11 mouse cellular contexts compared by ENCODE assay signal in genomic region chr11:118999361-118999804, GRCm38 (mm10). TPM values are rescaled to one million over a fixed set of nuclear protein-coding genes. Genes with fewer than 3 reads are reported as not detected.
DNase-seq lines count a peak whose midpoint lies in the region; ATAC-seq and TF ChIP-seq lines count a peak whose summit lies in the region.
"Had no signal": no experiment of that assay in that cellular context is flagged by ENCODE, and none has a peak within 500 bp of the region (broad histone marks: within the 10 kb centered on the region; RNA-seq: fewer than 3 reads in every experiment).

No protein-coding gene starts in this region.

- H3K9ac ChIP-seq in kidney, postnatal 0 days (ENCODE audit: low read depth, low read length) = no peak overlapping the region
- peak overlapping the region; percentile 22 for H3K9ac ChIP-seq in forebrain, embryonic 15.5 days (replicated peaks)
- no peak overlapping the region; the same call in 1 of the 2 replicates for H3K9ac ChIP-seq in limb, embryonic 11.5 days (ENCODE audit: low read length)

- no peak for ATAC-seq in kidney, postnatal 0 days (replicated peaks; ENCODE audit: low FRiP score, low read depth)
- peak; percentile 31; the same call in 1 of the 2 replicates for ATAC-seq in forebrain, embryonic 15.5 days (replicated peaks)
- peak; percentile 54; the same call in 1 of the 2 replicates for ATAC-seq in limb, embryonic 11.5 days (ENCODE audit: insufficient number of reproducible peaks, low FRiP score, low TSS enrichment, low read depth)
- ATAC-seq: Patski had no signal

- no peaks in the 10 kb centered on the region for H3K36me3 ChIP-seq in kidney, postnatal 0 days (ENCODE audit: insufficient read depth, low read length)
- no peaks in the 10 kb centered on the region for H3K36me3 ChIP-seq in kidney, adult 2 months (ENCODE audit: control insufficient read depth, insufficient read depth, low read length)
- no peaks in the 10 kb centered on the region for H3K36me3 ChIP-seq in forebrain, embryonic 15.5 days
- no peaks in the 10 kb centered on the region for H3K36me3 ChIP-seq in limb, embryonic 11.5 days (ENCODE audit: control insufficient read depth, insufficient read depth, low read length)

- WGBS in kidney, postnatal 0 days = 3% methylated on average over 26 of the region's 26 CpGs
- WGBS in kidney, adult 2 months = 6% methylated on average over 26 of the region's 26 CpGs
- 2% methylated on average over 26 of the region's 26 CpGs for WGBS in forebrain, embryonic 15.5 days
- 5% methylated on average over 26 of the region's 26 CpGs for WGBS in limb, embryonic 11.5 days

- peaks cover 14% of the 10 kb centered on the region for H3K27me3 ChIP-seq in kidney, postnatal 0 days (ENCODE audit: insufficient read depth, low read length)
- H3K27me3 ChIP-seq in kidney, adult 2 months (replicated peaks; ENCODE audit: control insufficient read depth, insufficient read depth, low read length) = no peaks in the 10 kb centered on the region
- peaks cover 3% of the 10 kb centered on the region; the same call in 1 of the 2 replicates for H3K27me3 ChIP-seq in forebrain, embryonic 15.5 days
- peaks cover 11% of the 10 kb centered on the region; the same call in 1 of the 2 replicates for H3K27me3 ChIP-seq in limb, embryonic 11.5 days (ENCODE audit: control insufficient read depth, insufficient read depth, low read length)

- H3K4me2 ChIP-seq in kidney, postnatal 0 days (ENCODE audit: low read length) = no peak overlapping the region
- peak overlapping the region; percentile 50 for H3K4me2 ChIP-seq in forebrain, embryonic 15.5 days (replicated peaks)
- peak overlapping the region; percentile 42; the same call in 1 of the 2 replicates for H3K4me2 ChIP-seq in limb, embryonic 11.5 days (ENCODE audit: low read depth, severe bottlenecking)

- no peak overlapping the region for H3K27ac ChIP-seq in kidney, postnatal 0 days
- H3K27ac ChIP-seq in kidney, adult 2 months (ENCODE audit: insufficient read depth, low read depth, low read length) = no peak overlapping the region
- H3K27ac ChIP-seq in forebrain, embryonic 15.5 days (replicated peaks) = peak overlapping the region; percentile 39; the same call in 1 of the 2 replicates
- H3K27ac ChIP-seq in limb, embryonic 11.5 days (replicated peaks; ENCODE audit: low read depth, low read length) = no peak overlapping the region

- H3K4me3 ChIP-seq in kidney, postnatal 0 days (replicated peaks; ENCODE audit: low read depth, low read length) = no peak overlapping the region
- no peak overlapping the region for H3K4me3 ChIP-seq in kidney, adult 2 months (ENCODE audit: insufficient read depth, low read depth, low read length)
- H3K4me3 ChIP-seq in forebrain, embryonic 15.5 days = peak overlapping the region; percentile 34
- H3K4me3 ChIP-seq in limb, embryonic 11.5 days (ENCODE audit: low read depth, low read length) = peak overlapping the region; percentile 19; the same call in 1 of the 2 replicates

- TF ChIP-seq CTCF in kidney, postnatal 0 days (IDR thresholded peaks at IDR 0.05; ENCODE audit: low read depth) = no peak
- TF ChIP-seq CTCF in kidney, adult 2 months (conservative IDR thresholded peaks at IDR 0.05; ENCODE audit: insufficient read depth, insufficient read length, low read depth, low read length) = no peak

- 0 out of 2 replicates have a peak, but pooled peaks cover 4% of the 10 kb centered on the region for H3K4me1 ChIP-seq in kidney, postnatal 0 days (replicated peaks; ENCODE audit: insufficient read depth, low read length)
- no peaks in the 10 kb centered on the region for H3K4me1 ChIP-seq in kidney, adult 2 months (ENCODE audit: control insufficient read depth, insufficient read depth, low read length)
- H3K4me1 ChIP-seq in forebrain, embryonic 15.5 days = peaks cover 20% of the 10 kb centered on the region
- H3K4me1 ChIP-seq in limb, embryonic 11.5 days (ENCODE audit: control insufficient read depth, insufficient read depth, low read length) = peaks cover 7% of the 10 kb centered on the region; the same call in 1 of the 2 replicates

- DNase-seq in kidney, postnatal 0 days (ENCODE audit: low spot score) = peak; percentile 10
- no peak for DNase-seq in kidney, adult 2 months
- DNase-seq in cerebellum, adult 11-12 months = peak; percentile 49
- peak; percentile 76 for DNase-seq in limb, embryonic 11.5 days (ENCODE audit: low spot score)
- DNase-seq in right cerebral cortex, postnatal 4 days = peak; percentile 64
- no peak for DNase-seq in heart, postnatal 36 days
- no peak for DNase-seq in spleen, postnatal 14 days (ENCODE audit: low spot score in 2 of 2)

- TF ChIP-seq POLR2A in kidney, adult 2 months (IDR thresholded peaks at IDR 0.05; ENCODE audit: low read depth, low read length) = no peak

- intact Hi-C loops in heart, postnatal 36 days (cut with DNase I) = no loop called here

- H3K9me3 ChIP-seq in kidney, postnatal 0 days (replicated peaks; ENCODE audit: low read length) = no peaks in the 10 kb centered on the region
- no peaks in the 10 kb centered on the region for H3K9me3 ChIP-seq in forebrain, embryonic 15.5 days
- no peaks in the 10 kb centered on the region for H3K9me3 ChIP-seq in limb, embryonic 11.5 days (ENCODE audit: control insufficient read depth, low read length)

RNA-seq across cellular contexts. Expression of gene Enpp7, which starts 11.4 kb away (rescaled TPM):
- not detected in 2 replicates for polyA plus RNA-seq in kidney, postnatal 0 days (2015; fragmentation: Nextera tagmentation; extraction: Ambion mirVana)
- polyA plus RNA-seq in kidney, adult 2 months (2012; rRNA removed) = not detected in 2 replicates
- not detected in 2 replicates for polyA plus RNA-seq in forebrain, embryonic 15.5 days (2015; fragmentation: Nextera tagmentation; extraction: Ambion mirVana)
- polyA plus RNA-seq in limb, embryonic 11.5 days (2014; fragmentation: Nextera tagmentation; extraction: Ambion mirVana) = not detected in 2 replicates
- total RNA-seq in heart, postnatal 36 days (2021) = not detected
- total RNA-seq: neutrophil, adult 5-6 weeks had no signal
- polyA plus RNA-seq: heart, postnatal 0 days; Patski had no signal

RNA-seq across cellular contexts. Expression of gene Cbx2, which starts 23.4 kb away (rescaled TPM):
- polyA plus RNA-seq in kidney, postnatal 0 days (2015; fragmentation: Nextera tagmentation; extraction: Ambion mirVana) = 16.7 and 18.4 TPM in 2 replicates
- polyA plus RNA-seq in kidney, adult 2 months (2012; rRNA removed) = 3.5 and 3.9 TPM in 2 replicates
- 30.4 and 31.8 TPM in 2 replicates for polyA plus RNA-seq in forebrain, embryonic 15.5 days (2015; fragmentation: Nextera tagmentation; extraction: Ambion mirVana)
- 121 and 131 TPM in 2 replicates for polyA plus RNA-seq in limb, embryonic 11.5 days (2014; fragmentation: Nextera tagmentation; extraction: Ambion mirVana)
- 1 to 10 TPM; 3.2 to 3.9 TPM for total RNA-seq in heart, postnatal 36 days (2021)

RNA-seq across cellular contexts. Expression of gene Cbx8, which starts 41.4 kb away (rescaled TPM):
- 6.1 and 7.7 TPM in 2 replicates for polyA plus RNA-seq in kidney, postnatal 0 days (2015; fragmentation: Nextera tagmentation; extraction: Ambion mirVana)
- polyA plus RNA-seq in kidney, adult 2 months (2012; rRNA removed) = 2.1 and 2.7 TPM in 2 replicates
- polyA plus RNA-seq in forebrain, embryonic 15.5 days (2015; fragmentation: Nextera tagmentation; extraction: Ambion mirVana) = 13.8 and 14.1 TPM in 2 replicates
- 12.2 and 13.4 TPM in 2 replicates for polyA plus RNA-seq in limb, embryonic 11.5 days (2014; fragmentation: Nextera tagmentation; extraction: Ambion mirVana)
- 1 to 10 TPM; 5.3 to 9.1 TPM for total RNA-seq in heart, postnatal 36 days (2021)

Comparison
In these comparisons a context has a peak if more than half of its experiments do, and no peak if none do; other contexts are left out.
1. DNase-seq: peak in kidney, postnatal 0 days (single experiment), cerebellum, adult 11-12 months (single experiment), limb, embryonic 11.5 days (single experiment) and right cerebral cortex, postnatal 4 days (single experiment); none in kidney, adult 2 months (single experiment), heart, postnatal 36 days (0 of 2) and spleen, postnatal 14 days (0 of 2).
2. H3K4me3 ChIP-seq: peak in forebrain, embryonic 15.5 days (single experiment) and limb, embryonic 11.5 days (single experiment); none in kidney, postnatal 0 days (single experiment) and kidney, adult 2 months (single experiment).